Mouse (Mus musculus): ENCODE measurements around the gene Gna14.

GRCm38 (mm10) chr19:16439278-16439677, 3.7 kb downstream of the Gna14 start:
- TF ChIP-seq JUND (IDR thresholded peaks at IDR 0.05; ENCODE audit: low read depth, low read length) (no peak), CTCF (IDR thresholded peaks at IDR 0.05 in 2 of 3, conservative IDR thresholded peaks at IDR 0.05 in 1 of 3; ENCODE audit: control insufficient read depth in 1 of 3, insufficient read depth in 1 of 3, low read depth in 2 of 3, low read length in 3 of 3, poor library complexity in 1 of 3, severe bottlenecking in 1 of 3) (no peak), E2F4 (IDR thresholded peaks at IDR 0.05; ENCODE audit: borderline replicate concordance, low read depth, low read length) (no peak)
